Comparison of ENCODE assay signal across 23 mouse cellular contexts in genomic region chr15:32232189-32232588, GRCm38 (mm10). TPM values are rescaled to one million over a fixed set of nuclear protein-coding genes. Genes with fewer than 3 reads are reported as not detected.
DNase-seq lines count a peak whose midpoint lies in the region; ATAC-seq and TF ChIP-seq lines count a peak whose summit lies in the region.
"Had no signal": no experiment of that assay in that cellular context is flagged by ENCODE, and none has a peak within 500 bp of the region (broad histone marks: within the 10 kb centered on the region; RNA-seq: fewer than 3 reads in every experiment).

No protein-coding gene starts in this region.

- H3K4me3 ChIP-seq in gastrocnemius, adult 2 months = no peak overlapping the region; the same call in 1 of the 2 replicates
- no peak overlapping the region for H3K4me3 ChIP-seq in heart, postnatal 0 days (ENCODE audit: low read depth, low read length)
- H3K4me3 ChIP-seq in lung, postnatal 0 days (ENCODE audit: low read depth, low read length) = no peak overlapping the region
- H3K4me3 ChIP-seq: embryonic facial prominence, embryonic 13.5 days; forebrain, embryonic 13.5 days; heart, embryonic 13.5 days; hindbrain, embryonic 13.5 days had no signal

- no peak for TF ChIP-seq EP300 in heart, postnatal 0 days (IDR thresholded peaks at IDR 0.05; ENCODE audit: low read depth)
- no peak for TF ChIP-seq EP300 in lung, postnatal 0 days (IDR thresholded peaks at IDR 0.05)

- intact Hi-C loops in gastrocnemius, adult 2 months (cut with DNase I) = no loop called here

- no peaks in the 10 kb centered on the region for H3K27me3 ChIP-seq in heart, postnatal 0 days (ENCODE audit: control insufficient read depth, insufficient read depth, low read length)
- H3K27me3 ChIP-seq in lung, postnatal 0 days (replicated peaks; ENCODE audit: insufficient read depth, low read length) = no peaks in the 10 kb centered on the region
- H3K27me3 ChIP-seq: embryonic facial prominence, embryonic 13.5 days; forebrain, embryonic 13.5 days; heart, embryonic 13.5 days; hindbrain, embryonic 13.5 days had no signal

- H3K9ac ChIP-seq in heart, postnatal 0 days (replicated peaks; ENCODE audit: low read depth, low read length) = no peak overlapping the region
- no peak overlapping the region for H3K9ac ChIP-seq in lung, postnatal 0 days (replicated peaks; ENCODE audit: low read depth)
- H3K9ac ChIP-seq: embryonic facial prominence, embryonic 13.5 days; forebrain, embryonic 13.5 days; heart, embryonic 13.5 days; hindbrain, embryonic 13.5 days had no signal

- no peaks in the 10 kb centered on the region for H3K36me3 ChIP-seq in heart, postnatal 0 days (replicated peaks; ENCODE audit: control insufficient read depth, insufficient read depth, low read length)
- no peaks in the 10 kb centered on the region for H3K36me3 ChIP-seq in lung, postnatal 0 days (ENCODE audit: insufficient read depth, low read length)
- H3K36me3 ChIP-seq: embryonic facial prominence, embryonic 13.5 days; heart, embryonic 13.5 days; hindbrain, embryonic 13.5 days had no signal

- no peak for TF ChIP-seq CTCF in gastrocnemius, adult 2 months (IDR thresholded peaks at IDR 0.05)
- TF ChIP-seq CTCF in heart, postnatal 0 days (IDR thresholded peaks at IDR 0.05; ENCODE audit: low read depth) = no peak
- no peak for TF ChIP-seq CTCF in lung, postnatal 0 days (IDR thresholded peaks at IDR 0.05)

- H3K27ac ChIP-seq in gastrocnemius, adult 2 months = peak overlapping the region; percentile 63
- peak overlapping the region; percentile 25 for H3K27ac ChIP-seq in heart, postnatal 0 days (ENCODE audit: low read depth)
- H3K27ac ChIP-seq in lung, postnatal 0 days (ENCODE audit: low read length) = peak overlapping the region; percentile 52; the same call in 1 of the 2 replicates
- H3K27ac ChIP-seq: embryonic facial prominence, embryonic 13.5 days; forebrain, embryonic 13.5 days; heart, embryonic 13.5 days; hindbrain, embryonic 13.5 days; hindbrain, postnatal 0 days had no signal

- 70% methylated on average over 3 of the region's 3 CpGs for WGBS in heart, postnatal 0 days
- WGBS in lung, postnatal 0 days = 67% methylated on average over 3 of the region's 3 CpGs

- no peak overlapping the region for H3K4me2 ChIP-seq in heart, postnatal 0 days (ENCODE audit: low read depth, low read length)
- H3K4me2 ChIP-seq in lung, postnatal 0 days (replicated peaks; ENCODE audit: low read depth, low read length) = no peak overlapping the region
- H3K4me2 ChIP-seq: embryonic facial prominence, embryonic 13.5 days; forebrain, embryonic 13.5 days; hindbrain, embryonic 13.5 days had no signal

- 0 out of 2 replicates have a peak, but pooled peaks cover 3% of the 10 kb centered on the region for H3K4me1 ChIP-seq in heart, postnatal 0 days (ENCODE audit: control insufficient read depth, insufficient read depth)
- no peaks in the 10 kb centered on the region for H3K4me1 ChIP-seq in lung, postnatal 0 days (ENCODE audit: insufficient read depth, low read depth, low read length)
- H3K4me1 ChIP-seq: embryonic facial prominence, embryonic 13.5 days; forebrain, embryonic 13.5 days; hindbrain, embryonic 13.5 days had no signal

- DNase-seq in gastrocnemius, adult 2 months = no peak
- no peak for DNase-seq in gastrocnemius, adult 8-10 months (ENCODE audit: low spot score in 2 of 2)
- DNase-seq in heart, postnatal 0 days (ENCODE audit: low spot score) = no peak
- no peak for DNase-seq in heart, adult 8-10 months (ENCODE audit: low spot score)
- DNase-seq in lung, postnatal 0 days (ENCODE audit: low spot score) = no peak
- DNase-seq in lung, postnatal 14 days = no peak
- DNase-seq in adrenal gland, adult 18-20 months (ENCODE audit: low spot score in 2 of 2) = no peak
- DNase-seq: cerebellum, adult 18-20 months; cerebellum, adult 9-11 months; cerebellum, postnatal 36 days had no signal

- no peak for ATAC-seq in heart, postnatal 0 days (ENCODE audit: insufficient read depth, low read depth)
- ATAC-seq in lung, postnatal 0 days = peak; percentile 43; the same call in 1 of the 2 replicates
- ATAC-seq: forebrain, embryonic 13.5 days; hindbrain, postnatal 0 days had no signal

- no peaks in the 10 kb centered on the region for H3K9me3 ChIP-seq in heart, postnatal 0 days (replicated peaks; ENCODE audit: control insufficient read depth, low read length)
- H3K9me3 ChIP-seq in lung, postnatal 0 days (ENCODE audit: low read length) = no peaks in the 10 kb centered on the region
- H3K9me3 ChIP-seq: embryonic facial prominence, embryonic 13.5 days; forebrain, embryonic 13.5 days; heart, embryonic 13.5 days; hindbrain, embryonic 13.5 days had no signal

RNA-seq across cellular contexts. Expression of gene Sema5a, which starts 12.4 kb away (rescaled TPM):
- total RNA-seq in gastrocnemius, adult 2 months (2021) = 1 to 10 TPM; 1.4 to 3.1 TPM
- 1 to 10 TPM; 1.2 to 2.3 (median 1.9) TPM for total RNA-seq in gastrocnemius, adult 8-10 months (2022)
- 11.5 and 36.6 TPM in 2 replicates for total RNA-seq in heart, postnatal 0 days (2014; rRNA removed; ENCODE audit: low replicate concordance)
- polyA plus RNA-seq in heart, postnatal 0 days (2015; fragmentation: Nextera tagmentation; extraction: Ambion mirVana) = 3.3 and 3.7 TPM in 2 replicates
- 1 to 10 TPM; 4.2 to 8.8 (median 5.5) TPM for total RNA-seq in heart, adult 8-10 months (2022)
- polyA plus RNA-seq in lung, postnatal 0 days (2015; fragmentation: Nextera tagmentation; extraction: Ambion mirVana) = 8.5 and 9.2 TPM in 2 replicates
- 10 to 100 TPM; 13.3 to 13.6 TPM for total RNA-seq in adrenal gland, adult 18-20 months (2021)
- total RNA-seq: hematopoietic stem cell, adult 5-6 weeks; MEL had no signal

RNA-seq across cellular contexts. Expression of gene Tas2r119, which starts 55.1 kb away (rescaled TPM):
- total RNA-seq in gastrocnemius, adult 2 months (2021) = not detected
- total RNA-seq in gastrocnemius, adult 8-10 months (2022) = not detected
- not detected in 2 replicates for total RNA-seq in heart, postnatal 0 days (2014; rRNA removed; ENCODE audit: low replicate concordance)
- not detected in 2 replicates for polyA plus RNA-seq in heart, postnatal 0 days (2015; fragmentation: Nextera tagmentation; extraction: Ambion mirVana)
- not detected for total RNA-seq in heart, adult 8-10 months (2022)
- not detected in 2 replicates for polyA plus RNA-seq in lung, postnatal 0 days (2015; fragmentation: Nextera tagmentation; extraction: Ambion mirVana)
- not detected for total RNA-seq in adrenal gland, adult 18-20 months (2021)
- total RNA-seq: adrenal gland, postnatal 14 days; gastrocnemius, postnatal 14 days; heart, postnatal 14 days; hematopoietic stem cell, adult 5-6 weeks; hindbrain, postnatal 0 days; MEL had no signal
- polyA plus RNA-seq: C2C12; embryonic facial prominence, embryonic 13.5 days; forebrain, embryonic 13.5 days; gonadal fat pad, adult 2 months; heart, embryonic 13.5 days; hindbrain, embryonic 13.5 days; hindbrain, postnatal 0 days; intestine, embryonic 14.5 days had no signal
